Mouse (Mus musculus): ENCODE measurements at regions not wholly inside any gene's neighbourhood (a gene's known extent, or its start where the extent isn't known, plus 50 kb on each side); places are given as distances from the start of the nearest gene placed in this dataset.

GRCm38 (mm10) chr8:23314275-23315123 lies 903.3 kb downstream of the Mrps31 start:
- dilution Hi-C loops (cut with MboI; ENCODE audit: extremely low pct_ligation_motif_present, extremely low pct_unique_long_range_greater_than_20kb, low sequenced_read_pairs) (no loop called here), in situ Hi-C loops (cut with MboI; ENCODE audit: low pct_ligation_motif_present, low pct_unique_long_range_greater_than_20kb, low sequenced_read_pairs) (no loop called here)
- no peak overlapping the region for H3K4me2 ChIP-seq (ENCODE audit: insufficient read depth, low read depth, poor library complexity, severe bottlenecking)
- H3K27ac ChIP-seq (ENCODE audit: insufficient read depth, low read depth) = no peak overlapping the region
- H3K4me3 ChIP-seq (replicated peaks in 1 of 3; ENCODE audit: low read depth in 2 of 3, low read length in 2 of 3, poor library complexity in 1 of 3) = no peak overlapping the region
- no peaks in the 10 kb centered on the region for H3K79me2 ChIP-seq (replicated peaks; ENCODE audit: control insufficient read depth, extremely low read depth, insufficient read depth, poor library complexity, severe bottlenecking)
- peaks cover 6% of the 10 kb centered on the region for H3K9me3 ChIP-seq (replicated peaks; ENCODE audit: low read length)
- H3K4me1 ChIP-seq (ENCODE audit: control insufficient read depth in 1 of 2, insufficient read depth in 2 of 2) = no peaks in the 10 kb centered on the region
- peaks cover 8% of the 10 kb centered on the region for H3K27me3 ChIP-seq (replicated peaks)
- DNase-seq (ENCODE audit: extremely low read depth) = no peak
- no peaks in the 10 kb centered on the region for H3K36me3 ChIP-seq (replicated peaks in 1 of 2; ENCODE audit: control insufficient read depth in 1 of 2, insufficient read depth in 1 of 2, low read length in 1 of 2)
- no peak for TF ChIP-seq MAX (IDR thresholded peaks at IDR 0.05; ENCODE audit: low read length)
- no peak for TF ChIP-seq RCOR1 (conservative IDR thresholded peaks at IDR 0.05; ENCODE audit: low read depth, low read length)
- TF ChIP-seq ELF1 (IDR thresholded peaks at IDR 0.05; ENCODE audit: low read depth, low read length) = no peak
- TF ChIP-seq E2F4 (IDR thresholded peaks at IDR 0.05; ENCODE audit: insufficient replicate concordance, low read depth, low read length) = no peak
- TF ChIP-seq TBP (conservative IDR thresholded peaks at IDR 0.05; ENCODE audit: low read depth, low read length) = no peak
- TF ChIP-seq HCFC1 (IDR thresholded peaks at IDR 0.05; ENCODE audit: low read depth, low read length) = no peak
- TF ChIP-seq ZC3H11A (IDR thresholded peaks at IDR 0.05; ENCODE audit: low read depth, low read length) = no peak
- TF ChIP-seq POLR2AphosphoS2 (IDR thresholded peaks at IDR 0.05; ENCODE audit: low read depth, low read length) = no peak
- TF ChIP-seq SIN3A (IDR thresholded peaks at IDR 0.05; ENCODE audit: low read length) = no peak
- no peak for TF ChIP-seq MAFK (IDR thresholded peaks at IDR 0.05; ENCODE audit: insufficient replicate concordance, low read length)
- no peak for TF ChIP-seq IRF4 (IDR thresholded peaks at IDR 0.05; ENCODE audit: low read depth, low read length)
- no peak for TF ChIP-seq UBTF (IDR thresholded peaks at IDR 0.05; ENCODE audit: low read depth, low read length)
- H3K9ac ChIP-seq (ENCODE audit: insufficient read depth, low read depth) = no peak overlapping the region

- Histone ChIP-seq H3K4me2 (ENCODE audit: insufficient read depth, low read depth, poor library complexity, severe bottlenecking) (no peak overlapping the region), H3K4me1 (ENCODE audit: control insufficient read depth in 1 of 2, insufficient read depth in 2 of 2) (no peaks in the 10 kb centered on the region), H3K27me3 (replicated peaks) (peaks cover 5% of the 10 kb centered on the region), H3K9me3 (replicated peaks; ENCODE audit: low read length) (no peaks in the 10 kb centered on the region), H3K4me3 (replicated peaks in 1 of 3; ENCODE audit: low read depth in 2 of 3, low read length in 2 of 3, poor library complexity in 1 of 3) (no peak overlapping the region), H3K27ac (ENCODE audit: insufficient read depth, low read depth) (no peak overlapping the region), H3K9ac (ENCODE audit: insufficient read depth, low read depth) (no peak overlapping the region), H3K36me3 (replicated peaks in 1 of 2; ENCODE audit: control insufficient read depth in 1 of 2, insufficient read depth in 1 of 2, low read length in 1 of 2) (no peaks in the 10 kb centered on the region), H3K79me2 (replicated peaks; ENCODE audit: control insufficient read depth, extremely low read depth, insufficient read depth, poor library complexity, severe bottlenecking) (no peaks in the 10 kb centered on the region)
- in situ Hi-C loops (cut with MboI; ENCODE audit: low pct_ligation_motif_present, low pct_unique_long_range_greater_than_20kb, low sequenced_read_pairs) = no loop called here
- DNase-seq (ENCODE audit: extremely low read depth) = no peak
- TF ChIP-seq GABPA (IDR thresholded peaks at IDR 0.05; ENCODE audit: insufficient replicate concordance, low read depth, low read length) (no peak), ELF1 (IDR thresholded peaks at IDR 0.05; ENCODE audit: low read depth, low read length) (no peak), SMC3 (IDR thresholded peaks at IDR 0.05; ENCODE audit: low read depth, low read length) (peak; percentile 5; the same call in 1 of the 2 replicates), ZMIZ1 (IDR thresholded peaks at IDR 0.05; ENCODE audit: low read depth, low read length) (no peak), IRF4 (IDR thresholded peaks at IDR 0.05; ENCODE audit: low read depth, low read length) (no peak), USF2 (conservative IDR thresholded peaks at IDR 0.05; ENCODE audit: low read depth, low read length) (no peak), RCOR1 (conservative IDR thresholded peaks at IDR 0.05; ENCODE audit: low read depth, low read length) (no peak), POLR2AphosphoS2 (IDR thresholded peaks at IDR 0.05; ENCODE audit: low read depth, low read length) (no peak), TBP (conservative IDR thresholded peaks at IDR 0.05; ENCODE audit: low read depth, low read length) (no peak), RAD21 (IDR thresholded peaks at IDR 0.05; ENCODE audit: low read depth, low read length) (peak; percentile 31), MEF2A (IDR thresholded peaks at IDR 0.05; ENCODE audit: borderline replicate concordance, low read depth, low read length) (no peak), CTCF (conservative IDR thresholded peaks at IDR 0.05 in 1 of 2, IDR thresholded peaks at IDR 0.05 in 1 of 2; ENCODE audit: low read depth in 2 of 2, low read length in 2 of 2) (peak in 1 of 2 experiments; percentile 42; a peak in 2 of 4 replicates), ZC3H11A (IDR thresholded peaks at IDR 0.05; ENCODE audit: low read depth, low read length) (no peak), ZKSCAN1 (IDR thresholded peaks at IDR 0.05; ENCODE audit: borderline replicate concordance, low read depth, low read length) (no peak)
- dilution Hi-C loops (cut with MboI; ENCODE audit: extremely low pct_ligation_motif_present, extremely low pct_unique_long_range_greater_than_20kb, low sequenced_read_pairs) = no loop called here
These were observed 908.4 kb downstream of the Mrps31 start for GRCm38 (mm10) chr8:23319556-23319955.
